Mouse (Mus musculus): ENCODE results near the gene Olfml3. TPM values are rescaled to one million over a fixed set of nuclear protein-coding genes. Genes with fewer than 3 reads are reported as not detected.

Olfml3 gene
- polyA plus RNA-seq, 2 experiments, result 52.0 to 82.5 TPM

GRCm38 (mm10) chr3:103727813-103728326, 9.9 kb downstream of the Olfml3 start:
- Histone ChIP-seq H3K4me3 (replicated peaks; ENCODE audit: low read length) (no peak overlapping the region), H3K9me3 (ENCODE audit: control insufficient read depth, low read length) (no peaks in the 10 kb centered on the region), H3K9ac (ENCODE audit: low read depth, low read length, severe bottlenecking) (no peak overlapping the region), H3K36me3 (ENCODE audit: control insufficient read depth, insufficient read depth, low read length) (no peaks in the 10 kb centered on the region), H3K27ac (replicated peaks; ENCODE audit: low read depth, low read length) (no peak overlapping the region), H3K27me3 (ENCODE audit: control insufficient read depth, insufficient read depth, low read length) (no peaks in the 10 kb centered on the region), H3K4me1 (ENCODE audit: control insufficient read depth, insufficient read depth, low read length) (peaks cover 3% of the 10 kb centered on the region), H3K4me2 (replicated peaks; ENCODE audit: low read depth, low read length, severe bottlenecking) (no peak overlapping the region)
- no peak for TF ChIP-seq POLR2A (IDR thresholded peaks at IDR 0.05; ENCODE audit: borderline replicate concordance, extremely low read depth, insufficient read depth, insufficient read length)
- WGBS, result 47% methylated on average over 2 of the region's 2 CpGs
- ATAC-seq (ENCODE audit: low FRiP score, low read depth) (no peak), DNase-seq (ENCODE audit: low spot score) (no peak)

GRCm38 (mm10) chr3:103726642-103727041, 11.2 kb downstream of the Olfml3 start:
- WGBS, result 34% methylated on average over 3 of the region's 3 CpGs
- Histone ChIP-seq H3K9me3 (ENCODE audit: control insufficient read depth, low read length) (no peaks in the 10 kb centered on the region), H3K4me3 (replicated peaks; ENCODE audit: low read length) (no peak overlapping the region), H3K4me2 (replicated peaks; ENCODE audit: low read depth, low read length, severe bottlenecking) (no peak overlapping the region), H3K36me3 (ENCODE audit: control insufficient read depth, insufficient read depth, low read length) (no peaks in the 10 kb centered on the region), H3K9ac (ENCODE audit: low read depth, low read length, severe bottlenecking) (no peak overlapping the region), H3K27ac (replicated peaks; ENCODE audit: low read depth, low read length) (no peak overlapping the region), H3K27me3 (ENCODE audit: control insufficient read depth, insufficient read depth, low read length) (no peaks in the 10 kb centered on the region), H3K4me1 (ENCODE audit: control insufficient read depth, insufficient read depth, low read length) (no peaks in the 10 kb centered on the region)
- DNase-seq (ENCODE audit: low spot score), result no peak
- no peak for TF ChIP-seq POLR2A (IDR thresholded peaks at IDR 0.05; ENCODE audit: borderline replicate concordance, extremely low read depth, insufficient read depth, insufficient read length)
- no peak for ATAC-seq (ENCODE audit: low FRiP score, low read depth)

DNA sequence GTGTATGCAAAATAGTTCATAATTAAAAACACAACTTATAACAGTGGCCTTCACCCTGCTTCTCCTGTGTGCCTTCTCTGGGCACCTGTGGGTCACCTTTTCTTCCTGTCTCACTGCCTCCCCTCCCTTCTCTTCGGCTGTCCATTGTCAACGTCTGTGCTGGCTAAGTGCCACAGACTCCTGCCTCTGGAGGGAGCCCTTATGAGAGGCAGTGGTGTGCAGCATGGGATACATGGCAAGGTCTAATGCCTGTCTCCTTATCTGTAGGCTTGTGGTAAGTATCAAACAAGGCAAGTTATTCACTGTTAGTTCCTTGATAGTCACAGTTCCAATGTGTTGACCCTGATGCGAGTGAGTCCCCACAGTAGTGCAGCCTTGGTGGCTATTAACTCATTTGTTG, 13.7 kb downstream of the Olfml3 start:
- ATAC-seq (ENCODE audit: low FRiP score, low read depth) (no peak), DNase-seq (ENCODE audit: low spot score) (no peak)
- H3K4me3 ChIP-seq (replicated peaks; ENCODE audit: low read length), result no peak overlapping the region
- no peaks in the 10 kb centered on the region for H3K9me3 ChIP-seq (ENCODE audit: control insufficient read depth, low read length)
- no peak overlapping the region for H3K9ac ChIP-seq (ENCODE audit: low read depth, low read length, severe bottlenecking)
- 59% methylated on average over 3 of the region's 3 CpGs for WGBS
- peaks cover 4% of the 10 kb centered on the region; the same call in 1 of the 2 replicates for H3K4me1 ChIP-seq (ENCODE audit: control insufficient read depth, insufficient read depth, low read length)
- H3K36me3 ChIP-seq (ENCODE audit: control insufficient read depth, insufficient read depth, low read length), result no peaks in the 10 kb centered on the region
- TF ChIP-seq POLR2A (IDR thresholded peaks at IDR 0.05; ENCODE audit: borderline replicate concordance, extremely low read depth, insufficient read depth, insufficient read length), result no peak
- no peaks in the 10 kb centered on the region for H3K27me3 ChIP-seq (ENCODE audit: control insufficient read depth, insufficient read depth, low read length)
- H3K27ac ChIP-seq (replicated peaks; ENCODE audit: low read depth, low read length), result no peak overlapping the region
- H3K4me2 ChIP-seq (replicated peaks; ENCODE audit: low read depth, low read length, severe bottlenecking), result no peak overlapping the region

GRCm38 (mm10) chr3:103718728-103719127, 19.1 kb downstream of the Olfml3 start:
- Histone ChIP-seq H3K9ac (ENCODE audit: low read depth, low read length, severe bottlenecking) (no peak overlapping the region), H3K4me2 (replicated peaks; ENCODE audit: low read depth, low read length, severe bottlenecking) (no peak overlapping the region), H3K27me3 (ENCODE audit: control insufficient read depth, insufficient read depth, low read length) (no peaks in the 10 kb centered on the region), H3K4me3 (replicated peaks; ENCODE audit: low read length) (no peak overlapping the region), H3K9me3 (ENCODE audit: control insufficient read depth, low read length) (no peaks in the 10 kb centered on the region), H3K4me1 (ENCODE audit: control insufficient read depth, insufficient read depth, low read length) (peaks cover 30% of the 10 kb centered on the region), H3K27ac (replicated peaks; ENCODE audit: low read depth, low read length) (no peak overlapping the region), H3K36me3 (ENCODE audit: control insufficient read depth, insufficient read depth, low read length) (no peaks in the 10 kb centered on the region)
- no peak for TF ChIP-seq POLR2A (IDR thresholded peaks at IDR 0.05; ENCODE audit: borderline replicate concordance, extremely low read depth, insufficient read depth, insufficient read length)
- 88% methylated on average over 4 of the region's 4 CpGs for WGBS
- DNase-seq (ENCODE audit: low spot score) (no peak), ATAC-seq (ENCODE audit: low FRiP score, low read depth) (no peak)

GRCm38 (mm10) chr3:103716774-103717760, 20.7 kb downstream of the Olfml3 start:
- Histone ChIP-seq H3K9ac (ENCODE audit: low read depth, low read length, severe bottlenecking) (no peak overlapping the region), H3K27ac (replicated peaks; ENCODE audit: low read depth, low read length) (peak overlapping the region; percentile 21; the same call in 1 of the 2 replicates), H3K9me3 (ENCODE audit: control insufficient read depth, low read length) (no peaks in the 10 kb centered on the region), H3K27me3 (ENCODE audit: control insufficient read depth, insufficient read depth, low read length) (no peaks in the 10 kb centered on the region), H3K4me1 (ENCODE audit: control insufficient read depth, insufficient read depth, low read length) (peaks cover 30% of the 10 kb centered on the region), H3K36me3 (ENCODE audit: control insufficient read depth, insufficient read depth, low read length) (no peaks in the 10 kb centered on the region), H3K4me3 (replicated peaks; ENCODE audit: low read length) (no peak overlapping the region), H3K4me2 (replicated peaks; ENCODE audit: low read depth, low read length, severe bottlenecking) (no peak overlapping the region)
- ATAC-seq (ENCODE audit: low FRiP score, low read depth), result peak; percentile 30; the same call in 1 of the 2 replicates
- WGBS, result 38% methylated on average over 13 of the region's 15 CpGs
- TF ChIP-seq POLR2A (IDR thresholded peaks at IDR 0.05; ENCODE audit: borderline replicate concordance, extremely low read depth, insufficient read depth, insufficient read length), result no peak
- no peak for DNase-seq (ENCODE audit: low spot score)

All from limb, embryonic 14.5 days (tissue).